Mouse (Mus musculus): Measurements from ENCODE around the gene Orc4. TPM values are rescaled to one million over a fixed set of nuclear protein-coding genes. Genes with fewer than 3 reads are reported as not detected.
"Not testable (repeated sequence)": the region's sequence is repeated elsewhere in the genome, so short reads cannot be mapped to it uniquely, and the experiment has no call there.

Orc4 gene
- polyA plus RNA-seq, 1 experiment from 2014 or later = 96.6 TPM

GRCm38 (mm10) chr2:48915832-48916231, 34.2 kb downstream of the Orc4 start:
- Histone ChIP-seq H3K4me1 (ENCODE audit: control insufficient read depth, insufficient read depth, low read length) (no peaks in the 10 kb centered on the region), H3K4me2 (no peak overlapping the region), H3K27ac (ENCODE audit: low read depth, low read length) (no peak overlapping the region), H3K9me3 (replicated peaks; ENCODE audit: control insufficient read depth, low read length) (no peaks in the 10 kb centered on the region), H3K27me3 (ENCODE audit: control insufficient read depth, insufficient read depth, low read length) (no peaks in the 10 kb centered on the region), H3K9ac (ENCODE audit: low read depth, low read length) (no peak overlapping the region), H3K36me3 (ENCODE audit: control insufficient read depth, insufficient read depth, low read length) (peaks cover 3% of the 10 kb centered on the region; the same call in 1 of the 2 replicates), H3K4me3 (ENCODE audit: low read depth, low read length) (no peak overlapping the region)
- no peak for ATAC-seq (replicated peaks; ENCODE audit: insufficient number of reproducible peaks, low FRiP score, low TSS enrichment)

- Histone ChIP-seq H3K4me1 (ENCODE audit: control insufficient read depth, insufficient read depth, low read length) (no peaks in the 10 kb centered on the region), H3K4me2 (no peak overlapping the region), H3K36me3 (ENCODE audit: control insufficient read depth, insufficient read depth, low read length) (peaks cover 3% of the 10 kb centered on the region; the same call in 1 of the 2 replicates), H3K9ac (ENCODE audit: low read depth, low read length) (no peak overlapping the region), H3K4me3 (ENCODE audit: low read depth, low read length) (no peak overlapping the region), H3K27me3 (ENCODE audit: control insufficient read depth, insufficient read depth, low read length) (no peaks in the 10 kb centered on the region), H3K27ac (ENCODE audit: low read depth, low read length) (no peak overlapping the region), H3K9me3 (replicated peaks; ENCODE audit: control insufficient read depth, low read length) (no peaks in the 10 kb centered on the region)
- 74% methylated on average over 1 of the region's 1 CpGs for WGBS (ENCODE audit: insufficient replicate concordance)
- no peak for ATAC-seq (replicated peaks; ENCODE audit: insufficient number of reproducible peaks, low FRiP score, low TSS enrichment)
These were observed 35.9 kb downstream of the Orc4 start for GRCm38 (mm10) chr2:48914185-48914584.

DNA sequence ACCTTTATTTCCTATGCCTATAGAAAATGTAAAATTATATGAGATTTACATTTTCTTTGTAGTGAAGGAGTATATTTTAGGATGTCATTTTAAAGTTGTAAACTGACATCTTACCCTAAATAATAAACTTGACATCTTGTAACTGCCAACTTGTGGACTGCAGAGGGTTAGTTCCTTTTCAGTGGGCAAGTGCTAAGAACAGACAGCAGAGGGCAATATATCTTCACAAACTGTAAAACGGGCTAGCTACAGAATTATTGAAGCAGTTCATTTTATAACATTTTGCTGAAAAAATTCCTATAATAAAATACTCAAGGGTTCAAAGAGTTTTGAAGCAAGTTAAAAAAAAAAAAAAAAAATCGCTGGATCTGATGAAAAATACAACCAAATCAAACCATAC, 41.2 kb downstream of the Orc4 start:
- Histone ChIP-seq H3K4me2 (no peak overlapping the region), H3K36me3 (ENCODE audit: control insufficient read depth, insufficient read depth, low read length) (0 out of 2 replicates have a peak, but pooled peaks cover 2% of the 10 kb centered on the region), H3K27ac (ENCODE audit: low read depth, low read length) (no peak overlapping the region), H3K9me3 (replicated peaks; ENCODE audit: control insufficient read depth, low read length) (no peaks in the 10 kb centered on the region), H3K27me3 (ENCODE audit: control insufficient read depth, insufficient read depth, low read length) (no peaks in the 10 kb centered on the region), H3K4me1 (ENCODE audit: control insufficient read depth, insufficient read depth, low read length) (no peaks in the 10 kb centered on the region), H3K9ac (ENCODE audit: low read depth, low read length) (no peak overlapping the region), H3K4me3 (ENCODE audit: low read depth, low read length) (no peak overlapping the region)
- ATAC-seq (replicated peaks; ENCODE audit: insufficient number of reproducible peaks, low FRiP score, low TSS enrichment) = no peak
- WGBS (ENCODE audit: insufficient replicate concordance) = 64% methylated on average over 2 of the region's 2 CpGs

DNA sequence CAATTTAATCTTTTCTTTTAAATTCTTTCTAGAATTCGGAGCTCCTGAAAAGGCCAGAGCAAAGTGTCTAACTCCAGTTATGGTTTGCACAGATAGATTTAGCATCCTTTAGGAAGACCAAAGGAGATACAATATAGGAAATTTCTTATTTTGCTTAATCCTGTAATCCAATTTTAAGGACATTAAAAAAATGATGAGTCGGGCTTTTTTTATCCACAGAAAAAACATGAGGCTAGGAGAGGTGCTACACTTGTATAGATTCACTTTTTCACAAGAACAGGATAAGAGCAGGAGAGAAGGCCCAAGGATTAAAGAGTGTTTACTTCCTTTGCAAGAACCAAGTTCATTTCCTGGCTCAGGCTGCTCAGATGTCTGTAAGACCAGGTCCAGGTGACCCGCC, 54.9 kb downstream of the Orc4 start:
- Histone ChIP-seq H3K4me1 (ENCODE audit: control insufficient read depth, insufficient read depth, low read length) (no peaks in the 10 kb centered on the region), H3K9ac (ENCODE audit: low read depth, low read length) (no peak overlapping the region), H3K9me3 (replicated peaks; ENCODE audit: control insufficient read depth, low read length) (no peaks in the 10 kb centered on the region), H3K4me2 (no peak overlapping the region), H3K27me3 (ENCODE audit: control insufficient read depth, insufficient read depth, low read length) (no peaks in the 10 kb centered on the region), H3K36me3 (ENCODE audit: control insufficient read depth, insufficient read depth, low read length) (peaks cover 3% of the 10 kb centered on the region; the same call in 1 of the 2 replicates), H3K4me3 (ENCODE audit: low read depth, low read length) (no peak overlapping the region), H3K27ac (ENCODE audit: low read depth, low read length) (no peak overlapping the region)
- 89% methylated on average over 3 of the region's 3 CpGs for WGBS (ENCODE audit: insufficient replicate concordance)
- ATAC-seq (replicated peaks; ENCODE audit: insufficient number of reproducible peaks, low FRiP score, low TSS enrichment) = no peak

- H3K4me3 ChIP-seq (ENCODE audit: low read depth, low read length) = no peak overlapping the region
- no peak for ATAC-seq (replicated peaks; ENCODE audit: insufficient number of reproducible peaks, low FRiP score, low TSS enrichment)
- no peaks in the 10 kb centered on the region for H3K36me3 ChIP-seq (ENCODE audit: control insufficient read depth, insufficient read depth, low read length)
- H3K9me3 ChIP-seq (replicated peaks; ENCODE audit: control insufficient read depth, low read length) = no peaks in the 10 kb centered on the region
- H3K27ac ChIP-seq (ENCODE audit: low read depth, low read length) = no peak overlapping the region
- H3K4me1 ChIP-seq (ENCODE audit: control insufficient read depth, insufficient read depth, low read length) = no peaks in the 10 kb centered on the region
- no peak overlapping the region for H3K4me2 ChIP-seq
- no peak overlapping the region for H3K9ac ChIP-seq (ENCODE audit: low read depth, low read length)
- no peaks in the 10 kb centered on the region for H3K27me3 ChIP-seq (ENCODE audit: control insufficient read depth, insufficient read depth, low read length)
These were observed 64.1 kb downstream of the Orc4 start for GRCm38 (mm10) chr2:48885945-48886344.

GRCm38 (mm10) chr2:48868199-48868913, 81.7 kb downstream of the Orc4 start:
- WGBS (ENCODE audit: insufficient replicate concordance) = 74% methylated on average over 5 of the region's 5 CpGs
- H3K9ac ChIP-seq (ENCODE audit: low read depth, low read length) = no peak overlapping the region
- ATAC-seq (replicated peaks; ENCODE audit: insufficient number of reproducible peaks, low FRiP score, low TSS enrichment) = no peak
- H3K27ac ChIP-seq (ENCODE audit: low read depth, low read length) = no peak overlapping the region
- no peaks in the 10 kb centered on the region for H3K4me1 ChIP-seq (ENCODE audit: control insufficient read depth, insufficient read depth, low read length)
- no peaks in the 10 kb centered on the region for H3K36me3 ChIP-seq (ENCODE audit: control insufficient read depth, insufficient read depth, low read length)
- H3K27me3 ChIP-seq (ENCODE audit: control insufficient read depth, insufficient read depth, low read length) = no peaks in the 10 kb centered on the region
- no peak overlapping the region for H3K4me3 ChIP-seq (ENCODE audit: low read depth, low read length)
- no peak overlapping the region for H3K4me2 ChIP-seq
- no peaks in the 10 kb centered on the region for H3K9me3 ChIP-seq (replicated peaks; ENCODE audit: control insufficient read depth, low read length)

DNA sequence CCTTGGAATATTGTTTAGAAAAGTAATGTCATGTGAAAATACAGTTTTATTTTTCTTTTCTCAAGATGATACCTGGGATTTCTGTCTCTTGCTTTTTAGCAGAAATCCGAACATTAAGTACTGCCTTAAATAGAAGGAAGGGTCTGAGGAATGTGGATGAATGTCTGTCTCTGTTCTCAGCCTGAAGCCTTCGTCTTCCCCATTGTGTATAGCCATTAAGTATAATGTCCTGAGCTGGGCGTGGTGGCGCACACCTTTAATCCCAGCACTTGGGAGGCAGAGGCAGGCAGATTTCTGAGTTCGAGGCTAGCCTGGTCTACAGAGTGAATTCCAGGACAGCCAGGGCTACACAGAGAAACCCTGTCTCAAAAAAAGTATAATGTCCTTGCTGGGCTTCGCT, 84.5 kb downstream of the Orc4 start:
- H3K4me2 ChIP-seq; H3K27me3 ChIP-seq (ENCODE audit: control insufficient read depth, insufficient read depth, low read length); H3K27ac ChIP-seq (ENCODE audit: low read depth, low read length); ATAC-seq (replicated peaks; ENCODE audit: insufficient number of reproducible peaks, low FRiP score, low TSS enrichment); H3K9me3 ChIP-seq (replicated peaks; ENCODE audit: control insufficient read depth, low read length); H3K4me3 ChIP-seq (ENCODE audit: low read depth, low read length); H3K36me3 ChIP-seq (ENCODE audit: control insufficient read depth, insufficient read depth, low read length); H3K4me1 ChIP-seq (ENCODE audit: control insufficient read depth, insufficient read depth, low read length); H3K9ac ChIP-seq (ENCODE audit: low read depth, low read length): not testable (repeated sequence)
- WGBS (ENCODE audit: insufficient replicate concordance) = 92% methylated on average over 6 of the region's 6 CpGs

Other genes starting within 250 kb of the Orc4 start
- gene Acvr2a, start 136.2 kb downstream of the Orc4 start, polyA plus RNA-seq (2014; fragmentation: Nextera tagmentation; extraction: Ambion mirVana) = 12.4 and 15.9 TPM in 2 replicates
- 19.2 and 25.5 TPM in 2 replicates for gene Mbd5, start 769 bp downstream of the Orc4 start, polyA plus RNA-seq (2014; fragmentation: Nextera tagmentation; extraction: Ambion mirVana)